Mouse (Mus musculus) G1E (cell line): ENCODE data around the gene Wdr81. TPM values are rescaled to one million over a fixed set of nuclear protein-coding genes. Genes with fewer than 3 reads are reported as not detected.

Experiments
- ATAC-seq: 2 replicates; pipeline ENCODE4 v1.8.0; 2016; ENCODE audit warnings: mild to moderate bottlenecking; ENCODE audit not compliant: insufficient number of reproducible peaks, poor library complexity, low FRiP score, severe bottlenecking; ENCODE audit errors: extremely low read depth
- DNase-seq: peaks from one replicate; pipeline ENCODE4 v3.0.0; 2012; ENCODE audit warnings: low spot score
- H3K27me3 ChIP-seq: 2 replicates; pipeline ENCODE4 v1.6.1; 2012; ENCODE audit warnings: mild to moderate bottlenecking, low read length, inconsistent platforms; ENCODE audit not compliant: insufficient read depth
- H3K36me3 ChIP-seq: replicated peaks from 2 replicates; pipeline ENCODE3; 2012; ENCODE audit warnings: mild to moderate bottlenecking, inconsistent platforms
- H3K4me1 ChIP-seq: 2 replicates; pipeline ENCODE4 v1.6.1; 2012; ENCODE audit warnings: low read depth, low read length, inconsistent platforms, mixed read lengths; ENCODE audit not compliant: insufficient read depth
- H3K4me3 ChIP-seq: 2 replicates; pipeline ENCODE4 v1.5.1; 2012; ENCODE audit warnings: low read depth, mild to moderate bottlenecking, inconsistent platforms, low read length, moderate library complexity, mixed read lengths
- H3K9me3 ChIP-seq: replicated peaks from 2 replicates; pipeline ENCODE4 v1.6.1; 2012; ENCODE audit warnings: inconsistent platforms
- CTCF ChIP-seq: IDR thresholded peaks from 2 replicates; pipeline ENCODE4 v1.5.1; 2012; ENCODE audit warnings: low read depth, low read length, inconsistent platforms, mixed read lengths
- GATA1 ChIP-seq: IDR thresholded peaks from 2 replicates; pipeline ENCODE4 v1.6.1; 2012; ENCODE audit warnings: borderline replicate concordance, low read length, inconsistent platforms, mixed read lengths
- GATA2 ChIP-seq: IDR thresholded peaks from 2 replicates; pipeline ENCODE4 v1.6.1; 2012; ENCODE audit warnings: low read depth, low read length, inconsistent platforms, borderline replicate concordance
- POLR2AphosphoS5 ChIP-seq: IDR thresholded peaks from 2 replicates; pipeline ENCODE4 v1.6.1; 2012; ENCODE audit warnings: low read depth, low read length, inconsistent platforms; ENCODE audit not compliant: insufficient replicate concordance
- TAL1 ChIP-seq: conservative IDR thresholded peaks from 2 replicates; pipeline ENCODE4 v1.6.1; 2012; ENCODE audit warnings: low read depth, low read length, inconsistent platforms, mixed read lengths
- polyA plus RNA-seq: library from polyadenylated mRNA; stranded (reverse); fragments of >175 nt; gene quantifications from 2 replicates; pipeline ENCODE4 v1.2.3, GENCODE M21; 2012
- total RNA-seq, 2 experiments: library from RNA; stranded (forward) in 1 of 2; stranded (reverse) in 1 of 2; fragments of 200-1000 nt in 1 of 2; fragments of >200 nt in 1 of 2; fragmentation: Nextera tagmentation in 1 of 2; gene quantifications; 2 replicates each; pipeline ENCODE4 v1.2.3; 2014 to 2017

Wdr81 gene
- total and polyA plus RNA-seq, 3 experiments, result 12.3 to 20.5 (median 15.0) TPM

- TF ChIP-seq CTCF, result no peak
- no peak for ATAC-seq
- Histone ChIP-seq H3K4me1 (peaks cover 13% of the 10 kb centered on the region), H3K9me3 (no peaks in the 10 kb centered on the region), H3K4me3 (no peak overlapping the region), H3K36me3 (peaks cover 9% of the 10 kb centered on the region), H3K27me3 (no peaks in the 10 kb centered on the region; the same call in 1 of the 2 replicates)
- no peak for DNase-seq
These were observed 44.6 kb downstream of the Wdr81 start for GRCm38 (mm10) chr11:75409679-75410575.

- no peak for ATAC-seq
- Histone ChIP-seq H3K27me3 (no peaks in the 10 kb centered on the region; the same call in 1 of the 2 replicates), H3K9me3 (no peaks in the 10 kb centered on the region), H3K4me3 (no peak overlapping the region), H3K4me1 (no peaks in the 10 kb centered on the region), H3K36me3 (peaks cover 34% of the 10 kb centered on the region)
- peak; percentile 85 for TF ChIP-seq CTCF
- no peak for TF ChIP-seq GATA2
- no peak for DNase-seq
These were observed 47.7 kb downstream of the Wdr81 start for GRCm38 (mm10) chr11:75406865-75407264.

GRCm38 (mm10) chr11:75406104-75406503, 48.4 kb downstream of the Wdr81 start:
- DNase-seq (no peak), ATAC-seq (no peak)
- Histone ChIP-seq H3K27me3 (no peaks in the 10 kb centered on the region; the same call in 1 of the 2 replicates), H3K4me3 (no peak overlapping the region), H3K36me3 (peaks cover 35% of the 10 kb centered on the region), H3K9me3 (no peaks in the 10 kb centered on the region), H3K4me1 (no peaks in the 10 kb centered on the region)
- TF ChIP-seq TAL1 (no peak), CTCF (no peak), GATA2 (no peak), POLR2AphosphoS5 (no peak), GATA1 (no peak)

GRCm38 (mm10) chr11:75404801-75405200, 49.7 kb downstream of the Wdr81 start:
- Histone ChIP-seq H3K4me3 (no peak overlapping the region), H3K27me3 (no peaks in the 10 kb centered on the region), H3K4me1 (no peaks in the 10 kb centered on the region), H3K36me3 (peaks cover 47% of the 10 kb centered on the region), H3K9me3 (no peaks in the 10 kb centered on the region)
- no peak for DNase-seq
- TF ChIP-seq POLR2AphosphoS5 (no peak), TAL1 (no peak), CTCF (no peak), GATA1 (no peak)
- no peak for ATAC-seq

- H3K9me3 ChIP-seq, result no peaks in the 10 kb centered on the region
- H3K4me3 ChIP-seq, result no peak overlapping the region
- ATAC-seq (no peak), DNase-seq (no peak)
- H3K27me3 ChIP-seq, result no peaks in the 10 kb centered on the region
- TF ChIP-seq POLR2AphosphoS5 (no peak), TAL1 (no peak), GATA1 (no peak), GATA2 (no peak), CTCF (no peak)
- H3K4me1 ChIP-seq, result no peaks in the 10 kb centered on the region
- peaks cover 52% of the 10 kb centered on the region for H3K36me3 ChIP-seq
These were observed 51.0 kb downstream of the Wdr81 start for GRCm38 (mm10) chr11:75403301-75404052.

GRCm38 (mm10) chr11:75402271-75402690, 52.2 kb downstream of the Wdr81 start:
- Histone ChIP-seq H3K4me1 (no peaks in the 10 kb centered on the region), H3K4me3 (no peak overlapping the region), H3K27me3 (no peaks in the 10 kb centered on the region), H3K9me3 (no peaks in the 10 kb centered on the region), H3K36me3 (peaks cover 52% of the 10 kb centered on the region)
- TF ChIP-seq GATA1 (no peak), GATA2 (no peak), POLR2AphosphoS5 (no peak), CTCF (no peak), TAL1 (no peak)
- DNase-seq (peak; percentile 22), ATAC-seq (no peak)
